Mouse (Mus musculus) CH12.LX (cell line): ENCODE measurements around the gene Gtf3c3. TPM values are rescaled to one million over a fixed set of nuclear protein-coding genes. Genes with fewer than 3 reads are reported as not detected.
A peak's percentile ranks its signal among the peaks of the same experiment; 100 is the strongest.

Experiments used
- DNase-seq: peaks from one replicate; pipeline ENCODE4 v3.0.0-alpha.2; 2013; ENCODE audit errors: extremely low read depth
- H3K27ac ChIP-seq: 2 replicates; pipeline ENCODE4 v1.5.1; 2012; ENCODE audit warnings: low read depth, mild to moderate bottlenecking, control low read depth, moderate library complexity; ENCODE audit not compliant: insufficient read depth
- H3K27me3 ChIP-seq: replicated peaks from 2 replicates; pipeline ENCODE3; 2012; ENCODE audit warnings: inconsistent platforms
- H3K36me3 ChIP-seq, 2 experiments: replicated peaks in 1 of 2; 2 replicates each; pipeline versions ENCODE3 to v1.6.1; 2012; ENCODE audit warnings: inconsistent platforms in 1 of 2, low read length in 1 of 2, mild to moderate bottlenecking in 1 of 2, mixed read lengths in 1 of 2, moderate library complexity in 1 of 2; ENCODE audit not compliant: control insufficient read depth in 1 of 2, insufficient read depth in 1 of 2
- H3K4me1 ChIP-seq, 2 experiments: 2 replicates each; pipeline ENCODE4 v1.6.1; 2012; ENCODE audit warnings: inconsistent platforms in 1 of 2, moderate library complexity in 1 of 2; ENCODE audit not compliant: insufficient read depth in 2 of 2, control insufficient read depth in 1 of 2
- H3K4me2 ChIP-seq: 2 replicates; pipeline ENCODE4 v1.6.1; 2012; ENCODE audit warnings: low read depth, mild to moderate bottlenecking, control low read depth; ENCODE audit not compliant: poor library complexity, insufficient read depth, severe bottlenecking
- H3K4me3 ChIP-seq, 3 experiments: fragments of 150-350 bp in 1 of 3; sonication (generic) in 1 of 3; replicated peaks in 1 of 3; 2 replicates each; pipeline versions ENCODE3 to v1.5.1; 2011 to 2012; ENCODE audit warnings: low read depth in 2 of 3, low read length in 2 of 3, mild to moderate bottlenecking in 2 of 3, moderate library complexity in 2 of 3, control low read depth in 1 of 3, improper control_type of control experiment in 1 of 3, inconsistent platforms in 1 of 3, mixed read lengths in 1 of 3; ENCODE audit not compliant: poor library complexity in 1 of 3
- H3K79me2 ChIP-seq: replicated peaks from 2 replicates; pipeline ENCODE4 v1.6.1; 2012; ENCODE audit warnings: mild to moderate bottlenecking, moderate library complexity; ENCODE audit not compliant: control insufficient read depth, poor library complexity, insufficient read depth, severe bottlenecking; ENCODE audit errors: extremely low read depth
- H3K9ac ChIP-seq: 2 replicates; pipeline ENCODE4 v1.6.1; 2012; ENCODE audit warnings: low read depth, mild to moderate bottlenecking, control low read depth, moderate library complexity; ENCODE audit not compliant: insufficient read depth
- H3K9me3 ChIP-seq: replicated peaks from 2 replicates; pipeline ENCODE3; 2012; ENCODE audit warnings: low read length, inconsistent platforms, mixed read lengths
- BHLHE40 ChIP-seq: IDR thresholded peaks from 2 replicates; pipeline ENCODE4 v1.6.1; 2011; ENCODE audit warnings: mild to moderate bottlenecking, low read depth, low read length, improper control_type of control experiment
- CTCF ChIP-seq, 2 experiments: IDR thresholded peaks in 1 of 2; conservative IDR thresholded peaks in 1 of 2; 2 replicates each; pipeline ENCODE4 v1.5.1; 2011 to 2012; ENCODE audit warnings: low read depth in 2 of 2, low read length in 2 of 2, improper control_type of control experiment in 1 of 2, inconsistent platforms in 1 of 2, mild to moderate bottlenecking in 1 of 2, moderate library complexity in 1 of 2
- ETS1 ChIP-seq: conservative IDR thresholded peaks from 2 replicates; pipeline ENCODE4 v1.6.1; 2012; ENCODE audit warnings: low read depth, mild to moderate bottlenecking, inconsistent platforms, low read length, improper control_type of control experiment, moderate library complexity
- IRF4 ChIP-seq: IDR thresholded peaks from 2 replicates; pipeline ENCODE4 v1.6.1; 2014; ENCODE audit warnings: low read depth, mild to moderate bottlenecking, inconsistent platforms, low read length, improper control_type of control experiment
- JUN ChIP-seq: IDR thresholded peaks from 2 replicates; pipeline ENCODE4 v1.6.1; 2011; ENCODE audit warnings: low read depth, mild to moderate bottlenecking, low read length, improper control_type of control experiment, moderate library complexity; ENCODE audit not compliant: insufficient read depth
- KAT2A ChIP-seq: IDR thresholded peaks from 2 replicates; pipeline ENCODE4 v1.6.1; 2012; ENCODE audit warnings: low read length, improper control_type of control experiment, inconsistent platforms; ENCODE audit not compliant: insufficient replicate concordance
- MAFK ChIP-seq: IDR thresholded peaks from 2 replicates; pipeline ENCODE4 v1.6.1; 2011; ENCODE audit warnings: low read length, improper control_type of control experiment; ENCODE audit not compliant: insufficient replicate concordance
- MYC ChIP-seq: IDR thresholded peaks from 2 replicates; pipeline ENCODE4 v1.6.1; 2011; ENCODE audit warnings: low read depth, mild to moderate bottlenecking, improper control_type of control experiment, low read length
- NRF1 ChIP-seq: IDR thresholded peaks from 2 replicates; pipeline ENCODE4 v1.6.1; 2014; ENCODE audit warnings: low read depth, mild to moderate bottlenecking, inconsistent platforms, low read length, improper control_type of control experiment, moderate library complexity
- POLR2A ChIP-seq: IDR thresholded peaks from 2 replicates; pipeline ENCODE4 v1.6.1; 2011; ENCODE audit warnings: low read depth, mild to moderate bottlenecking, improper control_type of control experiment, low read length
- POLR2AphosphoS2 ChIP-seq: IDR thresholded peaks from 2 replicates; pipeline ENCODE4 v1.6.1; 2011; ENCODE audit warnings: low read depth, low read length, improper control_type of control experiment
- RAD21 ChIP-seq: IDR thresholded peaks from 2 replicates; pipeline ENCODE4 v1.6.1; 2011; ENCODE audit warnings: low read depth, mild to moderate bottlenecking, low read length, improper control_type of control experiment, moderate library complexity
- SMC3 ChIP-seq: IDR thresholded peaks from 2 replicates; pipeline ENCODE4 v1.6.1; 2011; ENCODE audit warnings: low read depth, low read length, improper control_type of control experiment
- TBP ChIP-seq: conservative IDR thresholded peaks from 2 replicates; pipeline ENCODE4 v1.6.1; 2011; ENCODE audit warnings: low read depth, low read length, improper control_type of control experiment
- UBTF ChIP-seq: IDR thresholded peaks from 2 replicates; pipeline ENCODE4 v1.6.1; 2012; ENCODE audit warnings: low read depth, mild to moderate bottlenecking, inconsistent platforms, low read length, improper control_type of control experiment, moderate library complexity
- USF2 ChIP-seq: conservative IDR thresholded peaks from 2 replicates; pipeline ENCODE4 v1.6.1; 2011; ENCODE audit warnings: low read depth, low read length, improper control_type of control experiment
- ZC3H11A ChIP-seq: IDR thresholded peaks from 2 replicates; pipeline ENCODE4 v1.6.1; 2012; ENCODE audit warnings: low read depth, mild to moderate bottlenecking, inconsistent platforms, low read length, improper control_type of control experiment
- dilution Hi-C: fragments of 300-500 bp; cut with MboI; formaldehyde crosslinking; loops from 2 replicates; pipeline ENCODE4 v1.14.3; 2020; ENCODE audit warnings: low sequenced_read_pairs; ENCODE audit not compliant: extremely low pct_unique_long_range_greater_than_20kb, extremely low pct_ligation_motif_present
- in situ Hi-C: fragments of 300-500 bp; cut with MboI; formaldehyde crosslinking; loops from 3 replicates; pipeline ENCODE4 v1.14.3; 2019; ENCODE audit warnings: low sequenced_read_pairs, low pct_ligation_motif_present, low pct_unique_long_range_greater_than_20kb, mixed read lengths
- polyA plus RNA-seq: library from polyadenylated mRNA; unstranded; fragments of >175 nt; gene quantifications from 2 replicates; pipeline ENCODE4 v1.2.1, GENCODE M21; 2012; ENCODE audit warnings: low read depth; ENCODE audit not compliant: insufficient read length
- total RNA-seq, 2 experiments: library from RNA; depleted of rRNA; stranded (reverse); fragments of 300-350 nt in 1 of 2; fragments of >200 nt in 1 of 2; gene quantifications; 2 replicates each; pipeline ENCODE4 v1.2.3; 2012 to 2014

Gtf3c3 gene
- total and polyA plus RNA-seq, 3 experiments: 13.4 to 28.3 (median 15.9) TPM

DNA sequence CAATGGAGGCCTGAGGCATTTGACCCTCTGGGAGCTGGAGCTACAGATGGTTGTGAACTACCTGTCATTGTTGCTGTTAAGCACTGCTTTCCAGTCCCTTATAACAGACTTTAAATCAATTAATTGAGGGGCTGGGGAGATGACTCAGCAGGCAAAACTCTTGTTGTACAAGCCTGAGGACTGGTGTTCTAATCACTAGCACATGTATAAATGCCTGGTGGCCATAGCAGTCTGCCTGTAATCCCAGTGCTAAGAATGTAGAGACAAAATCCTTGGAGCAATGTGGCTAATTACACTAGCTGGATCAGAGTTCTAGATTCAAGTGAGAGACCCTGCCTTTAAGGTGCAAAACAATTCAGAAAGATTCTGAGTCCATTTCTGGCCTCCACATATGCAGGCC, 36.0 kb downstream of the Gtf3c3 start:
- DNase-seq: no peak
- Histone ChIP-seq H3K4me2 (no peak overlapping the region), H3K9ac (no peak overlapping the region), H3K79me2 (0 out of 2 replicates have a peak, but pooled peaks cover 2% of the 10 kb centered on the region), H3K9me3 (no peaks in the 10 kb centered on the region), H3K36me3 (peaks cover 46 to 70% of the 10 kb centered on the region in 2 experiments), H3K27me3 (no peaks in the 10 kb centered on the region), H3K4me3 (no peak overlapping the region), H3K27ac (no peak overlapping the region), H3K4me1 (no peaks in the 10 kb centered on the region)
- in situ Hi-C loops (no loop called here), dilution Hi-C loops (no loop called here)
- no peak for TF ChIP-seq ETS1
- TF ChIP-seq MYC: no peak
- TF ChIP-seq JUN: no peak
- TF ChIP-seq POLR2AphosphoS2: no peak
- TF ChIP-seq CTCF (conservative IDR thresholded peaks at IDR 0.05 in 1 of 2, IDR thresholded peaks at IDR 0.05 in 1 of 2; ENCODE audit: low read depth in 2 of 2, low read length in 2 of 2): no peak
- no peak for TF ChIP-seq KAT2A

GRCm38 (mm10) chr1:54384221-54384620, 54.5 kb downstream of the Gtf3c3 start:
- in situ Hi-C loops: no loop called here

GRCm38 (mm10) chr1:54380978-54381914, 57.5 kb downstream of the Gtf3c3 start:
- dilution Hi-C loops (no loop called here), in situ Hi-C loops (no loop called here)
- peaks cover 0 to 5% of the 10 kb centered on the region in 2 experiments; a peak in 1 of 4 replicates for H3K4me1 ChIP-seq
- H3K9ac ChIP-seq: no peak overlapping the region
- peaks cover 3 to 12% of the 10 kb centered on the region in 2 experiments for H3K36me3 ChIP-seq
- TF ChIP-seq SMC3 (peak; percentile 60), CTCF (conservative IDR thresholded peaks at IDR 0.05 in 1 of 2, IDR thresholded peaks at IDR 0.05 in 1 of 2; ENCODE audit: low read depth in 2 of 2, low read length in 2 of 2) (peak; percentile 31 to 76), RAD21 (peak; percentile 82), ZC3H11A (0 out of 2 replicates have a peak, but pooled peaks have one; percentile 1), POLR2A (no peak)
- DNase-seq: peak; percentile 64
- H3K79me2 ChIP-seq: no peaks in the 10 kb centered on the region
- no peak overlapping the region for H3K4me2 ChIP-seq
- H3K27ac ChIP-seq: no peak overlapping the region
- no peak overlapping the region for H3K4me3 ChIP-seq
- H3K27me3 ChIP-seq: no peaks in the 10 kb centered on the region
- no peaks in the 10 kb centered on the region for H3K9me3 ChIP-seq

More at GRCm38 (mm10) chr1:54384221-54384620, 54.5 kb downstream of the Gtf3c3 start:
- no peaks in the 10 kb centered on the region for H3K9me3 ChIP-seq
- H3K36me3 ChIP-seq: peaks cover 8 to 19% of the 10 kb centered on the region in 2 experiments
- H3K4me1 ChIP-seq: no peaks in the 10 kb centered on the region
- H3K4me3 ChIP-seq: no peak overlapping the region
- dilution Hi-C loops: no loop called here
- H3K9ac ChIP-seq: no peak overlapping the region
- H3K27ac ChIP-seq: no peak overlapping the region
- H3K79me2 ChIP-seq: no peaks in the 10 kb centered on the region
- H3K4me2 ChIP-seq: no peak overlapping the region
- H3K27me3 ChIP-seq: no peaks in the 10 kb centered on the region
- no peak for TF ChIP-seq BHLHE40
- no peak for TF ChIP-seq POLR2A
- no peak for TF ChIP-seq UBTF
- no peak for TF ChIP-seq JUN
- TF ChIP-seq TBP: no peak
- TF ChIP-seq IRF4: no peak
- TF ChIP-seq MAFK: no peak
- no peak for TF ChIP-seq RAD21
- TF ChIP-seq USF2: no peak
- TF ChIP-seq NRF1: no peak
- DNase-seq: no peak
